Mouse (Mus musculus) right cerebral cortex, adult 18-20 months (tissue): ENCODE measurements at regions not wholly inside any gene's neighbourhood (a gene's known extent, or its start where the extent isn't known, plus 50 kb on each side); places are given as distances from the start of the nearest gene placed in this dataset.

Experiments
- DNase-seq: peaks from one replicate; pipeline ENCODE4 v3.0.0; 2022; ENCODE audit warnings: mixed read lengths

GRCm38 (mm10) chr15:59138393-59139107 is 249.5 kb downstream of the Gm49356 start:
- no peak for DNase-seq

DNA sequence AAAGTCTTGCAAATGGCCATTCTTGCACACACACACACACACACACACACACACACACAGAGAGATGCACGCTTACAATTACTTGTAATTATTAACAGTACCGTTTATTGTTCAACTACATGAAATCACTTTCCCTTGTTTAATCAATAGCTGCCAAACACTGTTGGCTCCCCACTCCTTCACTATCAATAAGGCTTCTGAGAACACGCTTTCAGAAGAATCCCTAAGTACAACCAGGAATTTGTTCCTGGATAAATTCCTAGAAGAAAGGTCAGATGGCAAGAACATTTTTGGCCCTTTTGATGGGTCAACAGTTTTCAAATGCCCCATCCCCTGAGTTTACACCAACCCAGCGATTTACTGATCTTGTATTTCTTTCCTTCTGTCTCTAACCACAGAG is 252.5 kb downstream of the Gm49356 start:
- DNase-seq = no peak

DNA sequence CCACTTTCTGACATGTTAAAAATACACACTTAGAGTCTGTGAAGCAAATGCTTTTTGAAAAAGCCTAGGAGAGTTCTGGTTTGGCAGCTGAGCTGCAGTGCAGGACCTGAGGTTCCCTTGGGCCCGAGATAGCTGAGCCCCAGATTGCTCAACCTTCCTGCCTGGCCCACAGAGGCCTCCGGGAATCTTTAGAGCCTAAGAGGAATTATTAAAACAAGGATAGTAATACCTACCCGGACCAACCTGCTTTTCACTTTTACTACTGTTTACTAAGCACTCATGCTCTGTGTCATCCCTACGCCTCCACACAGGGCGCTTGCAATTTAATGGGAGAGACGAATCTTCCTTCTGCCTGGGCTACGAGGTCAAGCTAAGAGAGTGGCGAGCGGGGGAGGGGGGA is 253.4 kb downstream of the Gm49356 start:
- DNase-seq = no peak

DNA sequence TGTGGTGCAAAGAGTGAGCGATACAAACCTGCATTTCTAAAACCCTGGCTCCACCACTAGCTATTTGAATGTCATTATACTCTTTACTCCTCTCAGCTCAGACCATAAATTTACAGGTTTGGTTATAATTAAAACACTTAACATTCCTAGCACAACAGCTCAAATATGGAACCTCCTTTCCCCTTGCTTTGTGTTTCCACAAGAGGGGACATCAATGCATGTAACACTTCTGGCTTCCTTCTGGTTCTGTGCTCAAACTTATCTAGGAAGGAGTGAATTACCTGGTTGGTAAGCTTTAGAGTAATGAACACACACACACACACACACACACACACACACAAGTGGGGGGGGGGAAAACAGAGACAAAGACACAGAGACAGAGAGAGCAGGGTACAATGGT is 254.8 kb downstream of the Gm49356 start:
- no peak for DNase-seq

DNA sequence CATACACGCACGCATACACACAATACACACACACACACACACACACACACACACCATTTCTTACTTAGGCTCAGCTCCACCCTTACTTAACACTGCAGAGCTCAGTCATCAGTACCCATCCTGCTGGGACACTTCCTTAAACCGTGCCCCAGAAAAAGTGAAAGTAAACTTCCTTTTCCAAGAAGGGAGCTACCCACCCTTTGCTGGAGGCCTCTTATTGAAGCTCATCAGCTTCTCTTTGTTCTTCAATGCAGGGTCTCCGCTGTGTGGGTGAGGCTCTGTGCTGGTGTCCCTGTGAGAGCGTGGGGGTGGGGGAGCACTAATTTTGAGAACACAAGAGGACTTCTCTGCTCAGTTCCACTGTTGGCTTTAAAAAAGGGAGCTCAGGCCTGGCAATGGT is 256.6 kb downstream of the Gm49356 start:
- DNase-seq = no peak

DNA sequence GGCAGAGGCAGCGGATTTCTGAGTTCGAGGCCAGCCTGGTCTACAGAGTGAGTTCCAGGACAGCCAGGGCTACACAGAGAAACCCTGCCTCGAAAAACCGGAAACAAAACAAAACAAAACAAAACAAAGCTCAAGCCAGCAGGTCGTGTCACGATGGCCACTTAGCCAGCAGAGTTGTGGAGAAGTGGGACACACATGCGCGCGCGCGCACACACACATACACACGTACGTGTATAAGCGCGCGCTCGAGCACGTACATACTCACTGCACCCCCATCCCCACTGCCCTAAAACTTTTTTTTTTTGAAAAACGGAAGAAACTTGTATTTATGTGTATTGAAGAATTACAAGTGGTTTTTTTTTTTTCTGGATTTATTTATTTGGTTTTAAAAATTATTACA is 257.0 kb downstream of the Gm49356 start:
- no peak for DNase-seq

DNA sequence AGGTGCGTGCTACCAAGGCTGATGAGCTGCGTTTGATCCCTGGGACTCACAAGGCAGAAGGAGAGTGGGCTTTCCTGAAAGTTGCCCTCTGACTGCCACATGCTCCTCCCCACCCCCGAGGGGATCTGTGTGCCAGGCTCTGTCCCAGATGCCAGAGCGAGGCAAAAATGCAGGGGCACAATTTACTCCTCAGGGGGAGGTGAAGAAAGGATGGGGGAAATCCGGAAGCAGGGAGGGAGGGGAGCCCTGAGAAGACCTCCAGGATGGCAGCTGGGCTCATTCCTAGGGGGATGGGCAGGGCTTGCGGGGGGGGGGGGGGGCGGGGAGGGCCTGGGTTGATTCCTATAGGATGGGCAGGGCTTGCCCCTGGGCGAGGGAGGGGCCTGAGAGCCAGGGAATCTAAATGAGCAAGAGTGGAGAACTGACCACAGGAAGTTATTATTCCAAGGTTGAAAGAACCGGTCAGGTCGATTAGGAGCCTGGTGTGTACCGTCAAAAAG is 257.5 kb downstream of the Gm49356 start:
- no peak for DNase-seq

DNA sequence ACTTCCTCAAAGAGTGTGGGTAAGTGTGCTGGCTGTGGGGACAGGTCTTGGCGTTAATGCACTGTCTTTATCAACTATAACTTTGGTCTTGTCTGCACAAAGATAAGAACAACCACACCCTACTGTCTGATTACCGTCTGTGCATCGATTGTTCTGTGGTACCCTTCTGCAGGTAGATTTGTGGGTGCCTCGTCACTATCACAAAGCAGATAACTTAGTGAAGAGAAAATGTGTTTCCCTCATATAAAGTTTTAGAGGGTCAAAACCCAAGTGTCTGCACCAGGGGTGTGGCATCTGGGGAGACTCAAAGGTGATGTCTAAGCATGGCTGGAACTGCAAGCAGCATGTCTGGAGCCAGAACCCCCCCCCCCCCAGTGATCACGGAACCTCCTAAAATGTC is 259.4 kb downstream of the Gm49356 start:
- no peak for DNase-seq

- DNase-seq = no peak
These were observed 262.4 kb downstream of the Gm49356 start for GRCm38 (mm10) chr15:59151506-59151905.

DNA sequence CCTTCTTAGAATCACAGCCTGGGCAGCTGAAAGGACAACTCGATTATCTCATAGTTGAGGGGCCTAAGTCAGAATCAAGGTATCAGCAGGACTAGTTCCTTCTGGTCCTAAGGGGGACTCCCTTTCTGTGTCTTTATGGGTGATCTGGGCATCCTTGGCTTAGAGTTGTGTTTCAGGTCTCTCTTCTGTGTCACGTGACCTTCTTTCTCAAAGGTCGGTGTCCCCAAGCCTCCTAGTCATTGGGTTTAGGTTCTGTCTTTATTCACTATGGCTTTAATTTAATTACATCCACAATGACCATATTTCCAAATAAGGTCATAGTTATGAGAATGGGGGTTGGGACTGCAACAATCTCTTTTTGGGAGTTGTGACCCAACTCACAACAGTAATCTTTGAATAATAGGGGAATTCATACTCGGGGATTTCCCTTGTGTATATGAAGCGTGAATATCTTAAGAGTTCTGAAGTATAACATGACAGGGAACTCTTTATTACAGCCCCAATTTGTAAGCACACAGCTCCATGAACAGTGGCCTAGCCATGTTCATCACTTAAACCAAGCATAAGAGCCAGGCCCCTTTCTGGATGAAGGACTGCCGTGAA is 263.8 kb downstream of the Gm49356 start:
- no peak for DNase-seq

- no peak for DNase-seq
These were observed 264.5 kb downstream of the Gm49356 start for GRCm38 (mm10) chr15:59153416-59154250.

DNA sequence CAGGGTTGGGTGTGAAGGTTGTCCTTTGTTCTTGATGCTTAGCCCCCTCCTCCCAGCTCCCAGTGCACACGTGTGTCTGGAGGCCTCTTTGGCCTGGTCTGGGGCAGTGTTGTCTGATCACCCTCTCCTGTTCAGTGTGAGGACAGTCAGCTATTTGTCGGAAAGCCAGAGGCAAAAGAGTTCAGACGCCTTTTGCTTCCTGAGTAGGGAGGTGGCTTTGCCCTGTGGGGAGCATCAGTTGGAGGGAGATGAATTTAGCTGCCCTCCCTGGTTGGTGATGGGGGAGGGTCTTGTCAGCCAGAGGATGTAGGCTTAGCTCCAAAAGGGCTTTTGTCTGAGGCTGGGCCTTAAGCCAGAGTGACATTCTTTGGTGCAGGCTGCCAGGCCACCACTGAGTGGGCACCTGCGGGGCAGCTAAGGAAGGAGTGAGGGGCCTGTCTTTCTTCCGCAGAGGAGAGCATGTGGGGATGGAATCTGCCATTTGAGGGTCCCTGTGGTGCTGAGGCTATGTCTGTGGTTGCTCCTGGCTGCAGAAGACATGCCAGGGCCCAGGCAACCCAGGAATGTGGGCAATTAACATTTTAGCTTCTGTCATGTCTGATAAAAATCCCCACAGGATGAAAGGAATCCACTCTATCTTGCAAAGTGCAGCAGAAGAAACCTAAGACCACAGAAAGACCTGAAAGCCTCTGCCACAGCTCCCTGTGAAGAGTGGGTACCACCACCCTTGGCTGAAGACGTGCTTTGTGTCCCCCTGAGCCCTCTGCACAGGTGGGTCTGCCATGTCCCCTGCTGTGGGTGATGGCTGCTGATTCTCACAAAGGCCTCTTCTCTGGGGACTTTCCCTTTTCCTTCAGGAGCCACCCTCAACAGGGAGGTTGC is 265.6 kb downstream of the Gm49356 start:
- DNase-seq = no peak

DNA sequence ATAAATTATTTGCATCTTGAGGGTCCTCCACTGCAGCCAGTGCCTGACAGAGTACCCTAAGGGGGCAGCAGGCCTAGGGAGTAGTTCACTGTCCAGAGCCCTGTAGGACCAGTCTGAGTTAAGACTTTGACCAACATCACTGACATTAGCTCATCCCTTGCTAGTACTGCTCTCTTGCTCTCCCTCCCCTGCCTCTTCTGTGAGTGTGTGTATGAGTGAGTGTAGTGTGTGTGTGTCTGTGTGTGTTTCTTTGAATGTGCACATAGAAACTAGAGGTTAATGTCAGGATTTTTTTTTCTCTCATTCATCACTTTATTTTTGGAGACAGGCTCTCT is 266.2 kb downstream of the Gm49356 start:
- no peak for DNase-seq

DNA sequence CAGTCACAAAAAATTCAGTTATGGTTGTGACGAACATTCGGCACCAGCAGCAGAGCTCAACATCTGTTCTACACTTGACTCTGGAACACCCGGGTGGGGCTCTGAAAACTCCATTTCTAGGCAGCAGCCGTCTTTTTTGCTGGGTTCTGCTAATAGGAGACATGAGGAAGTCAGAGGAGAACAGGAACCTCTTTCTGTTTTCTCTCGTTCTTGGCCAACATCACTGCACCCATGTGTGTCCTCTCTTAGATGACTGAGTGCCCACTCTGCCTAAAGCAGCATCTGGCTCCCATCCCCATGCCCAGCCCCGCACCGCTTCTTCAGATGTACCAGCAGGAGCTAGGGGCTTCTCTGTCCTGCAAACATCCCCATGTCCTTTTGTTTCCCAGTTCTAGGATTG is 267.2 kb downstream of the Gm49356 start:
- no peak for DNase-seq

DNA sequence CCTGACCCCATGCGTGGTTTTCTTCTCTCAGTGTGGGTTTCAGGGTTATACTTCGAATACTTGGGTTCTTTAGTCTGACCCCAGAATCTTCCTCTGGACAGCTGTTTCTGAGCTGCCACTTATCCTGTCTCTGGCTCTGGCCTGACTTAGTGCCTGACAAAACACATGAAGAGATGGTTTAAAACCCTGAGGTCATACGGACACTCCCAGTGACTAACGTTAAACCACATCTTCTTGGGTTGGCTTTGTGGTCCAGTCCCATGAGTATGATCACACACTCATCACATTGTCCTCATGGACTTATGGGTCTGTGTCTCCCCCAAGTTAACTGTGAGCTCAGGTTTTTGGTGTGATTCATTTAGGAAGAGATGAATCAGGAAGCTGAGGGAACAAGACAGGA is 269.7 kb downstream of the Gm49356 start:
- DNase-seq = no peak

DNA sequence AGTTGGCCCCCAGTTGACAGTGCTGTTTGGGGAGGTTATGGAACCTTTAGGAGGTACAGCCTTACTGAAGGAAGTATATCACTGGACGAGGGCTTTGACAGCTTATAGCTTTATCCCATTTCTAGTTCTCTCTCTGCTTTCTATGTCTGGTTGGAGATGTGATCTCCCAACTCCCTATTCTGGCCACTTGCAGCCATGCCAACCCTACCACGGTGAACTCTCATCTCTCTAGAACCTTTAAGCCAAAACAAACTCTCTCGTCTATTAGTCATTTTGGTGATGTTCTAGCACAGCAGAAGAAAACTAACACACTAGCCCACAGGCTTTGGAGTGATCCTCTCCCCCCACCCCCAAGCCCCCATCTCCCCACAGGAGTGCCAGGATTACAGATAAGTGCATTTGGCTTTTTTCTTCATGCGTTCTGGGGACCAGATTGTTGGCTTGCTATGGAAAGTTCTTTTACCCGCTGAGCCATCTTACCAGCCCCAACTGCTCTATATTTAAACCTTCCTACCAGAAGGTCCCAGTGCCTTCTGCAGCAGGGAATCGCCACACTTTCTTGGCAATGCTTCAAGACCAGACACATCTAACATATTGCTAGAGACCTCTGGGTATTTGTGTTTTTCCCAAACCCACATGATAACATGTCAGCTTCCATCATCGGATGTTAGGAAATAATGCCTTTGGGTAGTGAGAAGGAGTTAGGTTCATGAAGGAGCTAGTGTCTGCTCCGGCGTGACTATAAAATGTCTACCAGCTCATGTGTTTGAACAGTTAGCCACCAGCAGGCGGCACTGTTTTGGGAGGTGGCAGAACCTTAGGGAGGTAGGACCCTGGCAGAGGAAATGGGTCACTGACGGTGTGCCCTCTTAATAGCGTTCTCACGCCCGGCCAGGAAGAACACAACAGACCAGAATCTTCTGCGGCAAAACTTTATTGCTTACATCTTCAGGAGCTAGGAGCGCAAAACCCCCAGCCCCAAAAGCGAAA is 272.1 kb downstream of the Gm49356 start:
- DNase-seq = no peak

GRCm38 (mm10) chr15:59167937-59168659 is 279.0 kb downstream of the Gm49356 start:
- DNase-seq = no peak

DNA sequence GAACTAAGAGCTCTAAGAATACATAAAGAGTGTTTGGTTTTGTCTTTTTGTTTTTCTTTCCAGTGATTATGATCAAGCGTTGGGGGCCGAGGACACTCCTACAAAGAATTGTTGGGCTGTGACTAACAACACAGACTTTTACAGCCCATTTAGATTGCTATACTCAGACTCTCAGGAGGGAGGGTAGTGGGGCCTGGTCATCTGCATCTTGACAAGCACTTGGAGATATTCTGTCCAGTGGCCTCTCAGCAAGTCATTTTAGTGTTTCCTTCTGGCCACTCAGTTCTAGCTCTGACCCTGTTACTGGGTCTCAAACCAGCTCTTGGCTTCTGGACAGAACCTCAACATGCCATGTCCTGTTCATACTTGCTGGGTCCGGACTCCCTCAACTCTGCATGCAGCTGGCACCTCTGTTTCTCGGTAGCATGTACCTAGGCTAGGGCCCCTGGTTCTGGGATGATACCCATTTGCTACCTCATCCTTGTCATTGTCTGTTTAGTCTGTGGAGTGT is 279.6 kb downstream of the Gm49356 start:
- DNase-seq = no peak

GRCm38 (mm10) chr15:59169237-59169797 is 280.2 kb downstream of the Gm49356 start:
- no peak for DNase-seq

- no peak for DNase-seq
These were observed 280.7 kb downstream of the Gm49356 start for GRCm38 (mm10) chr15:59169831-59170230.
